Mouse (Mus musculus) limb, embryonic 15.5 days (tissue): ENCODE results near the gene Uap1. TPM values are rescaled to one million over a fixed set of nuclear protein-coding genes. Genes with fewer than 3 reads are reported as not detected.
A peak's percentile ranks its signal among the peaks of the same experiment; 100 is the strongest.

Experiments used
- ATAC-seq: fragments of 200-750 bp; cut with Nextera tagmentation; 2 replicates; pipeline ENCODE4 v1.8.0; 2017; ENCODE audit warnings: low read depth, moderate TSS enrichment; ENCODE audit not compliant: insufficient number of reproducible peaks, low FRiP score, low TSS enrichment
- H3K27ac ChIP-seq: fragments of 300-500 bp; sonication (generic); 2 replicates; pipeline ENCODE4 v1.5.1; 2015; ENCODE audit warnings: moderate library complexity, mild to moderate bottlenecking, inconsistent platforms
- H3K27me3 ChIP-seq: fragments of 300-500 bp; sonication (generic); 2 replicates; pipeline ENCODE4 v1.6.1; 2015; ENCODE audit warnings: inconsistent platforms
- H3K36me3 ChIP-seq: fragments of 300-500 bp; sonication (generic); 2 replicates; pipeline ENCODE4 v1.6.1; 2015; ENCODE audit warnings: inconsistent platforms
- H3K4me1 ChIP-seq: fragments of 300-500 bp; sonication (generic); 2 replicates; pipeline ENCODE4 v1.6.1; 2015; ENCODE audit warnings: inconsistent platforms
- H3K4me2 ChIP-seq: fragments of 300-500 bp; sonication (generic); 2 replicates; pipeline ENCODE4 v1.6.1; 2015; ENCODE audit warnings: mild to moderate bottlenecking, inconsistent platforms
- H3K4me3 ChIP-seq: fragments of 300-500 bp; sonication (generic); 2 replicates; pipeline ENCODE4 v1.5.1; 2015; ENCODE audit warnings: mild to moderate bottlenecking, inconsistent platforms
- H3K9ac ChIP-seq: fragments of 300-500 bp; sonication (generic); 2 replicates; pipeline ENCODE4 v1.6.1; 2015; ENCODE audit warnings: inconsistent platforms
- H3K9me3 ChIP-seq: fragments of 300-500 bp; sonication (generic); 2 replicates; pipeline ENCODE4 v1.6.1; 2016; ENCODE audit warnings: inconsistent platforms
- WGBS: fragments of 180-500 bp; shearing (Covaris S2); methylation state at CpG from one replicate; pipeline ENCODE4 v1.1.7; 2015; 5-methylcytosine and 5-hydroxymethylcytosine counted together
- polyA plus RNA-seq: library from polyadenylated mRNA; unstranded; fragments of >200 nt; fragmentation: Nextera tagmentation; extraction: Ambion mirVana; gene quantifications from 2 replicates; pipeline ENCODE4 v1.2.1, GENCODE M21; 2015

The Uap1 gene
- polyA plus RNA-seq: 75.5 and 75.7 TPM in 2 replicates

DNA sequence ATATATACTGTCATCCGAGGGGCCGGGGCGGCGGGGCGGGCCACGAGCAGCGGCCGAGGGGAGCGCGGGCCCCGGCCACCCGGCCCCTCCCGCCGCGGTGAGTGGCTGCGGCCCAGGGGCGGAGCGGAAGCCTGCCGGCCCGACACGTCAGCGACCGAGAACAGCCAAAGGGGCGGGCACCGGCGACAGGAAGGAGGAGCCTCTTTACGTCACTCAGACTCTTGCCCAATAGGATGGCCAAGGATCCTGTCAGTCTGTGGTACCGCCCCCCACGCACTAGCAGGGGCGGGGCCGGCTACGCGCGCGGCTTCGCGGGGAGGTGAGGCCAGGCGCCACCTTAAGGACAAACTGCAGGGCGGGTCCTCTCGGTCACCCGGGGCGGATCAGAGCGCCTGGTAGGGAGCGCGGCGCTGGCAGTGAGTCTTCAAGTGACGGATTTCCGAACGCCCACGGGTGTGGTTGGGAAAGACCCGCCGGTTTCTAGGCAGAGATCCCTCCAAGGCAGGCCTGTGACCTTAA is at the start of gene Uap1:
Uap1 (minus strand) TSS at position 144 of the 519 bp plus-strand sequence.
- Histone ChIP-seq H3K9ac (peak within 1 kb of the TSS; percentile 71), H3K4me1 (peaks cover 5% of the 10 kb centered on the region), H3K9me3 (no peaks in the 10 kb centered on the region), H3K27ac (peak within 1 kb of the TSS; percentile 91), H3K4me2 (peak within 1 kb of the TSS; percentile 62), H3K4me3 (peak within 1 kb of the TSS; percentile 77), H3K27me3 (no peaks in the 10 kb centered on the region), H3K36me3 (no peaks in the 10 kb centered on the region)
- peak; percentile 98 for ATAC-seq
- under 1% methylated on average over 43 of the region's 52 CpGs for WGBS

DNA sequence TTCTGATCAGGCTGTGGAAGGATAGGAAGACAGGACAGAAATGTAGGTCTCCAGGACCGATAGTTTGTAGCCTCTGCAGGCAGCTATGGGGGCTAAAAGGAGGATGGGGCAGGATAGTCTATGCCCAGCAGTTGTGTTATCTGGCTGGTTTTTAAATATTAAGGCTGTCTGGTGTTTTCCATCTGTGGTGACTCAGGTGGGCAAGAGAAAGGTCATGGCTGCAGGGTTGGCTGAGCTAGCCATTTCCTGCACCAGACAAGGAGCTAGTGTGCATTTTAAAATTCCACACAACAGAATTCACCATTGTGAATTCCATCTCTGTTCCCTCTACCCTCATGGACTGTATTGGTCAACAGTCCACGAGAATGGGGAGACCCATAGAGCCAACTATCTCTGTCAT is 48.5 kb upstream of the Uap1 start:
- Histone ChIP-seq H3K36me3 (no peaks in the 10 kb centered on the region), H3K9me3 (no peaks in the 10 kb centered on the region), H3K27me3 (no peaks in the 10 kb centered on the region), H3K27ac (no peak overlapping the region), H3K4me3 (no peak overlapping the region), H3K9ac (no peak overlapping the region), H3K4me2 (no peak overlapping the region), H3K4me1 (no peaks in the 10 kb centered on the region)
- no peak for ATAC-seq
- 73% methylated on average over 2 of the region's 2 CpGs for WGBS

- no peak for ATAC-seq
- no peaks in the 10 kb centered on the region for H3K4me1 ChIP-seq
- H3K36me3 ChIP-seq: no peaks in the 10 kb centered on the region
- no peak overlapping the region for H3K4me2 ChIP-seq
- no peak overlapping the region for H3K27ac ChIP-seq
- H3K9me3 ChIP-seq: no peaks in the 10 kb centered on the region
- H3K27me3 ChIP-seq: no peaks in the 10 kb centered on the region
- H3K9ac ChIP-seq: no peak overlapping the region
- H3K4me3 ChIP-seq: no peak overlapping the region
Observed at GRCm38 (mm10) chr1:170220351-170220750, 45.6 kb upstream of the Uap1 start.

DNA sequence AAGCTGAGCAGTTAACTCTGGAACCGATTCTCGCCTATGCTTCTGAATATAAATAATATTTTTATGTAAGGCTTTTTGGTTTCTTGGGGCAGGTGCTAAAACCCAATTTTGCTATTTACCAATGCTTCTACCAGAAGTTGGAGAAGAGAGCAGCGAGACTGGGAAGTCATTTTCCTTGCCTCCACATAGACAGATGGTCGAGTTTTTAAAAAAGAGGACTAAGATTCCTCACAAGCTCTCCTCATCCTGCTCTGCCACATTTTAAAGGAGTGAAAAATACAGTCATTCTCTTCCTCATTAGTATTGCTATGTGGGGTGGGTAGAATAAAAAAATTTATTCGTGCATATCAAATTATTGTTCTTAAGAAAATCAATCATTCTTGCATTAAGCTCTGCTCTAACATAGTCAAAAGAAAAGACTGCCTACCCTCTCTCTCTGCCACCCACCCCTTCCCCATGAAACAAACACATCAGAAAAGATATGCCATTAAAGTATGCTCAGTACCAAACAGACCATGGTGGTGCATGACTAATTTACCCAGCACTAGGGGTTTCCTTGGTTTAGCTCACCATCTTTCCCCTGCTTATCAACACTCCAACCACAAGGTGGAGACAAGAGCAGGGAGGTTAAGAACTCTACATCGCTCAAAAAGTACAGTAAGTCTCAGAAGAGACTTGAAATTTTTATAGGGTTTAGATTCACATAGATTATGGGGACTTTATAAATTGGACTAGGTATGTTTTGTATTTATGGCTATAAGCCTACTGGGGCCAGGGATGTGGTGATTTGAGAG is 43.5 kb upstream of the Uap1 start:
- no peaks in the 10 kb centered on the region for H3K36me3 ChIP-seq
- no peak overlapping the region for H3K9ac ChIP-seq
- H3K27ac ChIP-seq: no peak overlapping the region
- peaks cover 3% of the 10 kb centered on the region; the same call in 1 of the 2 replicates for H3K4me1 ChIP-seq
- no peaks in the 10 kb centered on the region for H3K9me3 ChIP-seq
- H3K4me3 ChIP-seq: no peak overlapping the region
- H3K27me3 ChIP-seq: no peaks in the 10 kb centered on the region
- WGBS: 78% methylated on average over 6 of the region's 6 CpGs
- no peak for ATAC-seq
- H3K4me2 ChIP-seq: no peak overlapping the region

- no peak overlapping the region for H3K9ac ChIP-seq
- peak overlapping the region; percentile 59 for H3K4me2 ChIP-seq
- WGBS: 79% methylated on average over 3 of the region's 3 CpGs
Observed at GRCm38 (mm10) chr1:170215590-170215989, 40.8 kb upstream of the Uap1 start.

GRCm38 (mm10) chr1:170214757-170215522 is 40.2 kb upstream of the Uap1 start, which contains the start of gene Uhmk1:
TSS of gene Uhmk1 (minus strand) at chr1:170215397.
- ATAC-seq: peak; percentile 95
- peak within 1 kb of the TSS; percentile 78 for H3K4me3 ChIP-seq
- H3K27me3 ChIP-seq: no peaks in the 10 kb centered on the region

More at GRCm38 (mm10) chr1:170215590-170215989, 40.8 kb upstream of the Uap1 start:
- Histone ChIP-seq H3K27ac (peak overlapping the region; percentile 84; the same call in 1 of the 2 replicates), H3K4me1 (peaks cover 4% of the 10 kb centered on the region; the same call in 1 of the 2 replicates), H3K4me3 (peak overlapping the region; percentile 78), H3K27me3 (no peaks in the 10 kb centered on the region), H3K36me3 (peaks cover 15% of the 10 kb centered on the region), H3K9me3 (no peaks in the 10 kb centered on the region)
- ATAC-seq: no peak

GRCm38 (mm10) chr1:170214383-170214756 is 39.6 kb upstream of the Uap1 start:
- no peaks in the 10 kb centered on the region for H3K27me3 ChIP-seq
- peak overlapping the region; percentile 84 for H3K27ac ChIP-seq
- peak overlapping the region; percentile 59 for H3K4me2 ChIP-seq
- H3K9ac ChIP-seq: peak overlapping the region; percentile 91
- H3K36me3 ChIP-seq: peaks cover 20% of the 10 kb centered on the region
- H3K9me3 ChIP-seq: no peaks in the 10 kb centered on the region
- peaks cover 4% of the 10 kb centered on the region; the same call in 1 of the 2 replicates for H3K4me1 ChIP-seq
- 20% methylated on average over 7 of the region's 7 CpGs for WGBS
- no peak for ATAC-seq
- peak overlapping the region; percentile 78 for H3K4me3 ChIP-seq

More at GRCm38 (mm10) chr1:170214757-170215522, 40.2 kb upstream of the Uap1 start, which contains the start of gene Uhmk1:
- H3K9me3 ChIP-seq: no peaks in the 10 kb centered on the region
- peaks cover 18% of the 10 kb centered on the region for H3K36me3 ChIP-seq
- H3K27ac ChIP-seq: peak within 1 kb of the TSS; percentile 84
- peak within 1 kb of the TSS; percentile 91 for H3K9ac ChIP-seq
- H3K4me2 ChIP-seq: peak within 1 kb of the TSS; percentile 59
- H3K4me1 ChIP-seq: peaks cover 4% of the 10 kb centered on the region; the same call in 1 of the 2 replicates
- WGBS: under 1% methylated on average over 69 of the region's 70 CpGs

DNA sequence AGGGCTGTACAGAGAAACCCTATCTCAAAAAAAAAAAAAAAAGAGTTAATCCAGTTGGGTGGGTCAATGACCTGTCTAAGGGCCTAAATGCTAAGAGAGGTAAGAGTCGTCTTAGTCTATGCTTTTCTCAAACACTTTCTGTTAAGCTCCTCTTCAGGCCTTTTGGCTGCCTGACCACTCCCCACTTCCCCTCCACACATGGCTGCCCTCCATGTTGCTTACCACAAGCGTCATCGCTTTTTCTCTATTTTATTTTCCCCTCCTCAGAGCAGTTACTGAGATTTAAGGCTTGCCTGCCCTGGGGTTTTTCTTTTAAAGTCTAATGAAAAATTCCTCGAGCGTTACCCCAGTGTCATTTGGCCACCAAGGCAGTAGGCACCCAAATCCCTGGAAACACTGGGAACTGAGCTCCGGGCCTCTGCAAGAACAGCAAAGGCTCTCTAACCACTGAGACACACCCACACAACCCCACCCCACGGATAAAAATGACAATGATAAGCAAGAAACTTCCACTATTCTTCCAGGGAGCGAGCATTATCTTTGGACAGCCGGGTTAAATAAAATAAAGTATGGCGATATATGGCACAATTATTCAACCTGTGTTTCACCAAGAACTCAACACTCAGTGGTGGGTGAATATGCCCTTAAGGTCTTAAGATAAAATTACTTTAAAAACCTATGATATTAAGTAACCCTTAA is 38.6 kb upstream of the Uap1 start:
- Histone ChIP-seq H3K4me3 (no peak overlapping the region), H3K27ac (no peak overlapping the region), H3K4me2 (no peak overlapping the region), H3K27me3 (no peaks in the 10 kb centered on the region), H3K4me1 (peaks cover 4% of the 10 kb centered on the region; the same call in 1 of the 2 replicates), H3K9ac (no peak overlapping the region), H3K36me3 (peaks cover 26% of the 10 kb centered on the region), H3K9me3 (no peaks in the 10 kb centered on the region)
- no peak for ATAC-seq
- WGBS: 90% methylated on average over 10 of the region's 10 CpGs

DNA sequence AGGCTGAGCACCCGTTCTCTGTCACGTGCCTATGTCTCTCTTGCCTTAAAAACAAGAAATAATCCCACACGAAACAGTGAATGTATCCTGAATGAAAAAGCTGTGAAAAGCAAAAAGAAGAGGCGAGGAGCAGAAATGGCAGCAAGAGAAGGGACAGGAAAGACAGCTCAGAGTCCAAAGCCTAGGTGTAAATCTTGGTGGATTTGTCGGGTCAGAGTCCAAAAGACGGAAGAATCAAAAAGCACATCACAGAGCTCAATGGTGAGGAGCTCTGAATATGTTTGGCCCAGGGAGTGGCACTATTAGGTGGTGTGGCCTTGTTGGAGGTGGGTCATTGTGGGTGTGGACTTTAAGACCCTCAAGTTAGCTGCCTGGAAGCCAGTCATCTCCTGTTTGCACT is 31.6 kb upstream of the Uap1 start:
- Histone ChIP-seq H3K4me3 (no peak overlapping the region), H3K27me3 (no peaks in the 10 kb centered on the region), H3K27ac (no peak overlapping the region), H3K4me1 (no peaks in the 10 kb centered on the region), H3K9me3 (no peaks in the 10 kb centered on the region), H3K36me3 (peaks cover 63% of the 10 kb centered on the region), H3K4me2 (no peak overlapping the region), H3K9ac (no peak overlapping the region)
- ATAC-seq: no peak
- WGBS: 95% methylated on average over 6 of the region's 6 CpGs

DNA sequence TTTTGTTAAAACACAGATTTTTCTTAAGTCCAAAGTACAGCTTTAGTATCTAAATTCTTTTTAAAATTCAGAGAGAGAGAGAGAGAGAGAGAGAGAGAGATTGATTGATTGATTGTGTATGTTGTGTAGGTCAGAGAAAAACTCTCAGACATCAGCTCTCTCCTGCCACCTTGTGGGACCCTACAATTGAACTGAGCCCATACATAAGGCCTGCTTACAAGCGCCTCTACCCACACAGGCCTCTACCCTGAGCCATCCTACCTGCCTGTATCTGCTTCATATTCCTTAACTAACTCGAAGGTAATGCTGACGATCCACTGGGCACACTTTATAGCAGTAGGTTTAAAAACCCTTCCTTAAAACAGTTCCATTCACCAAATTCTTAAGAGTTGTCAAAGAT is 25.6 kb upstream of the Uap1 start:
- WGBS: 76% methylated on average over 3 of the region's 3 CpGs
- Histone ChIP-seq H3K27me3 (no peaks in the 10 kb centered on the region), H3K27ac (no peak overlapping the region), H3K9ac (no peak overlapping the region), H3K9me3 (no peaks in the 10 kb centered on the region), H3K36me3 (peaks cover 64% of the 10 kb centered on the region), H3K4me2 (no peak overlapping the region), H3K4me3 (no peak overlapping the region), H3K4me1 (no peaks in the 10 kb centered on the region)
- no peak for ATAC-seq

- Histone ChIP-seq H3K36me3 (peaks cover 77% of the 10 kb centered on the region), H3K27me3 (no peaks in the 10 kb centered on the region), H3K4me2 (no peak overlapping the region), H3K4me3 (no peak overlapping the region), H3K27ac (no peak overlapping the region), H3K9me3 (no peaks in the 10 kb centered on the region), H3K9ac (no peak overlapping the region), H3K4me1 (no peaks in the 10 kb centered on the region)
- 87% methylated on average over 8 of the region's 8 CpGs for WGBS
- no peak for ATAC-seq
Observed at GRCm38 (mm10) chr1:170196211-170196610, 21.5 kb upstream of the Uap1 start.
